Mouse (Mus musculus) kidney, embryonic 15.5 days (tissue): ENCODE measurements around the gene Cd200r1. TPM values are rescaled to one million over a fixed set of nuclear protein-coding genes. Genes with fewer than 3 reads are reported as not detected.

Experiments used
- ATAC-seq: fragments of 200-750 bp; cut with Nextera tagmentation; replicated peaks from 2 replicates; pipeline ENCODE4 v1.8.0; 2017; ENCODE audit warnings: moderate TSS enrichment; ENCODE audit not compliant: low FRiP score
- H3K27ac ChIP-seq: fragments of 300-500 bp; sonication (generic); 2 replicates; pipeline ENCODE4 v1.5.1; 2015; ENCODE audit warnings: mild to moderate bottlenecking, inconsistent platforms
- H3K27me3 ChIP-seq: fragments of 300-500 bp; sonication (generic); 2 replicates; pipeline ENCODE4 v1.6.1; 2015; ENCODE audit warnings: inconsistent platforms
- H3K36me3 ChIP-seq: fragments of 300-500 bp; sonication (generic); 2 replicates; pipeline ENCODE4 v1.6.1; 2015; ENCODE audit warnings: inconsistent platforms
- H3K4me1 ChIP-seq: fragments of 300-500 bp; sonication (generic); 2 replicates; pipeline ENCODE4 v1.6.1; 2015; ENCODE audit warnings: inconsistent platforms
- H3K4me2 ChIP-seq: fragments of 300-500 bp; sonication (generic); 2 replicates; pipeline ENCODE4 v1.6.1; 2015; ENCODE audit warnings: moderate library complexity, mild to moderate bottlenecking, inconsistent platforms
- H3K4me3 ChIP-seq: fragments of 300-500 bp; sonication (generic); replicated peaks from 2 replicates; pipeline ENCODE4 v1.5.1; 2015; ENCODE audit warnings: mild to moderate bottlenecking, inconsistent platforms
- H3K9ac ChIP-seq: fragments of 300-500 bp; sonication (generic); 2 replicates; pipeline ENCODE4 v1.6.1; 2015; ENCODE audit warnings: mild to moderate bottlenecking, inconsistent platforms
- H3K9me3 ChIP-seq: fragments of 300-500 bp; sonication (generic); replicated peaks from 2 replicates; pipeline ENCODE4 v1.6.1; 2016; ENCODE audit warnings: inconsistent platforms
- WGBS: fragments of 180-500 bp; shearing (Covaris S2); methylation state at CpG from one replicate; pipeline ENCODE4 v1.1.7; 2015; ENCODE audit warnings: mixed read lengths; 5-methylcytosine and 5-hydroxymethylcytosine counted together
- polyA plus RNA-seq: library from polyadenylated mRNA; unstranded; fragments of >200 nt; fragmentation: Nextera tagmentation; extraction: Ambion mirVana; gene quantifications from 2 replicates; pipeline ENCODE4 v1.2.1, GENCODE M21; 2015

Cd200r1 gene
- polyA plus RNA-seq, 1 experiment from 2014 or later = 0.62 TPM

DNA sequence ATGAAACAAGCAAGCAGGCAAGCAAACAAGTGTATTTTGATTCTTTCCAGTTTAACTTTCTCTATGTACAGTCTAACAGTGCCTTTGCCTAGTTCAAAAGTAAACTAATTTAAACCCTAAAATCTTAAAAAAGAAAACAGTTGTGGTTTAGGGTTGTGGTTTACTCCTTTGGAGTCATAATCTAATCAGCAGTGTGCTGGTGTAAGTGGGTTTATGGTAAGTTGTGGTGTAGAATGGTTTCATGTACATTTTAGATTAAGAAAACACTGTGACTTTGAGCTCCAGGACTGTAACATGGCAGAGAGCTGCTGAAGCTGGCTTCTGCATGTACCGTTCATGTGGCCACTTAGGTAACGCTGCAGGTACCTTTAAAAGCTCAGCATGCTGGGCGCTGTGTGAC is 38.0 kb upstream of the Cd200r1 start:
- Histone ChIP-seq H3K9me3 (no peaks in the 10 kb centered on the region), H3K4me2 (no peak overlapping the region), H3K36me3 (peaks cover 55% of the 10 kb centered on the region), H3K4me1 (peaks cover 28% of the 10 kb centered on the region), H3K9ac (no peak overlapping the region), H3K4me3 (no peak overlapping the region), H3K27ac (no peak overlapping the region), H3K27me3 (no peaks in the 10 kb centered on the region)
- WGBS = 90% methylated on average over 3 of the region's 3 CpGs
- ATAC-seq = no peak

DNA sequence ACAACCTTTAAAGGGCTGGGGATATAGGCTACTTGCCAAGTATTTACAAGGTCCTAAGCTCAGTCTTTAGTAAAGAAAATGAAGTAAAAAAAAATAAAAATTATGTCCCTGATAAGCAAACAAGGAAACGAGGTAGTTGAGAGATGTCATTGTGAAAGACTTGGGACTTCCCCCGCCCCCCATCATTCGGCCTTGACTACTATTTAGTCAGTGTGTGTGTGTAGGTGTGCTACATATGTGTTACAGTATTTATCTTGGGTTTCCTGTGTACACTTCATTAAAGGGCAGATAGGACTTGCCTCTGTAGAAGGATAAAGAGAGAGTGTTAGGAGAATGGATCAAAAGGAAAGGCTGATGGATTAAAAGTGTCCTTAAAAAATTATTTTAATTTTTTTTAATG is 31.5 kb upstream of the Cd200r1 start:
- Histone ChIP-seq H3K27me3 (no peaks in the 10 kb centered on the region), H3K27ac (no peak overlapping the region), H3K9ac (no peak overlapping the region), H3K4me1 (no peaks in the 10 kb centered on the region), H3K36me3 (peaks cover 98% of the 10 kb centered on the region), H3K4me2 (no peak overlapping the region), H3K9me3 (no peaks in the 10 kb centered on the region), H3K4me3 (no peak overlapping the region)
- ATAC-seq = no peak
- WGBS = 78% methylated on average over 3 of the region's 3 CpGs

DNA sequence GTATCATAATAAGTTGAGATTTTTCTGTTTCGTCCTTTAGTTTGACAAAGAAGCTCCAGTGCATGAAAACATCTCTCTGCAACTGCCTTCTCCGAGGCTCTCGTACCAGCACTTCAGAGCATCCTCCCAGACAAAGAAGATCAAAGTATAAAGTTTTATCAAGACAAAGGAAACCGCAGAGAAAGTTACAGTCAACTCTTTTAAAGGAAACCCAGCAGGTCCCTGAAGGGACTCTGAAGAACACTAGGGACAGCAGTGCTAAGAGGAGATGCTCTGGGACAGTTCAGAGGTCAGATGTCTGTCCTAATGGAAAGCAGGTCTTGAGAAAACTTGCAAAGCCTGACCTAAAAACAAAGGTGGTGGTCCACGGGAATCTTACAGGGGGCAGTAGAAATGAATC is 29.9 kb upstream of the Cd200r1 start:
- H3K4me1 ChIP-seq = no peaks in the 10 kb centered on the region

DNA sequence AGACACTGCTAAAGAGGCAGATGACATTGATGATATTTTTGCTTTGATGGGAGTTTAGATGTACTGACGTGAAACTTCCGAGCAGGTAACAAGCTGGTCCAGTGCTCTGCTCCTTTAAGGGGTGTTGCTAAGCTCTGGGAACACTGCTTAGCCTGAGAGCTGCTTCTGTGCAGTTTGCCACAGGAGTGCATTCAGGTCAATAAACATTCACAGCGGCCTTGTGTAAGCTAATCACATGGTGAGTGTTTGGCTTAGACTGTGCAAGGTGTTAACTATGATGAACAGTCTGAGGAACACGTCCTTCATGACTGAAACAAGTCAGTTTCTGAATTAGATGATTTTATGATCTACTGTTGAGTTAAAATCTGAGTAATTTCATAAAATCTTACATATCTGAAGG is 29.4 kb upstream of the Cd200r1 start:
- ATAC-seq = no peak
- no peak overlapping the region for H3K4me2 ChIP-seq
- 84% methylated on average over 4 of the region's 4 CpGs for WGBS
- H3K36me3 ChIP-seq = peaks cover 94% of the 10 kb centered on the region
- H3K4me1 ChIP-seq = no peaks in the 10 kb centered on the region
- no peaks in the 10 kb centered on the region for H3K9me3 ChIP-seq
- H3K27me3 ChIP-seq = no peaks in the 10 kb centered on the region
- no peak overlapping the region for H3K9ac ChIP-seq
- no peak overlapping the region for H3K4me3 ChIP-seq
- no peak overlapping the region for H3K27ac ChIP-seq

More for the DNA sequence above, 29.9 kb upstream of the Cd200r1 start:
- WGBS = 89% methylated on average over 5 of the region's 5 CpGs
- Histone ChIP-seq H3K36me3 (peaks cover 96% of the 10 kb centered on the region), H3K4me2 (no peak overlapping the region), H3K27ac (no peak overlapping the region), H3K4me3 (no peak overlapping the region), H3K9me3 (no peaks in the 10 kb centered on the region), H3K9ac (no peak overlapping the region), H3K27me3 (no peaks in the 10 kb centered on the region)
- ATAC-seq = no peak

DNA sequence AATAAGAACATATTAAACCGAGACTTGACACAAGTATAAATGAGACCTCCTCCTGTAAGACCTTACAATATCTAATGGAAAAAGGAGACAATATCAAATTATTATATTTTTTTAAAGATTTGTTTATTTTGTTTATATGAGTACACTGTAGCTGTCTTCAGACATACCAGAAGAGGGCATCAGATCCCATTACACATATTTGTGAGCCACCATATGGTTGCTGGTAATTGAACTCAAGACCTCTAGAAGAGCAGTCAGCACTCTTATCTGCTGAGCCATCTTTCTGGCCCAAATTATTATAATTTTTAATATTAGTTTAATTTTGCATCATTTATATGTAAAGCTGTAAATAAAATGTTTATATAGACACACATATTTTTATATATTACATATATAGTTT is 22.8 kb upstream of the Cd200r1 start:
- ATAC-seq = no peak

DNA sequence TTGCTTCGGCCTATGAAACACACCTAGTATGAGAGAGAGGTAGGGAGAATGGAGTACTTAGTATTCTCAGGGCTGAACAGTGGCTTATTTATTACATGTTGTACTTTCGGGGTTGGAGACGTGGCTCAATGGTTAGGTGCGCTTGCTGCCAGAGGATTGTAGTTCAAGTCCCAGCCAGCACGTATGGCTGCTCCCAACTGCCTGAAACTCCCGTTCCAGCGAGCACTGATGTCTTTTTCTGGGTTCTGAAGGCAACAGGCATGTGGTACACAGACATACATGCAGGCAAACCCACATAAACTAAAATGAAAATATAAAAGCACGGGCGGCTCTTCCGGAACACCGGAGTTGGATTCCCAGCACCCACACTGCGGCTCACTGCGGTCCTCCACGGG is 20.1 kb upstream of the Cd200r1 start:
- Histone ChIP-seq H3K27ac (peak overlapping the region; percentile 98), H3K4me3 (peak overlapping the region; percentile 77), H3K36me3 (peaks cover 17% of the 10 kb centered on the region), H3K27me3 (no peaks in the 10 kb centered on the region), H3K9ac (peak overlapping the region; percentile 80), H3K4me1 (peaks cover 13% of the 10 kb centered on the region), H3K9me3 (no peaks in the 10 kb centered on the region), H3K4me2 (peak overlapping the region; percentile 82)
- 8% methylated on average over 14 of the region's 14 CpGs for WGBS
- ATAC-seq = peak; percentile 17; the same call in 1 of the 2 replicates

More for the DNA sequence above, 22.8 kb upstream of the Cd200r1 start:
- peaks cover 41% of the 10 kb centered on the region for H3K36me3 ChIP-seq
- no peak overlapping the region for H3K9ac ChIP-seq
- no peak overlapping the region for H3K4me3 ChIP-seq
- 97% methylated on average over 1 of the region's 1 CpGs for WGBS
- no peak overlapping the region for H3K4me2 ChIP-seq
- no peaks in the 10 kb centered on the region for H3K27me3 ChIP-seq
- no peaks in the 10 kb centered on the region for H3K9me3 ChIP-seq
- H3K4me1 ChIP-seq = peaks cover 13% of the 10 kb centered on the region
- no peak overlapping the region for H3K27ac ChIP-seq

DNA sequence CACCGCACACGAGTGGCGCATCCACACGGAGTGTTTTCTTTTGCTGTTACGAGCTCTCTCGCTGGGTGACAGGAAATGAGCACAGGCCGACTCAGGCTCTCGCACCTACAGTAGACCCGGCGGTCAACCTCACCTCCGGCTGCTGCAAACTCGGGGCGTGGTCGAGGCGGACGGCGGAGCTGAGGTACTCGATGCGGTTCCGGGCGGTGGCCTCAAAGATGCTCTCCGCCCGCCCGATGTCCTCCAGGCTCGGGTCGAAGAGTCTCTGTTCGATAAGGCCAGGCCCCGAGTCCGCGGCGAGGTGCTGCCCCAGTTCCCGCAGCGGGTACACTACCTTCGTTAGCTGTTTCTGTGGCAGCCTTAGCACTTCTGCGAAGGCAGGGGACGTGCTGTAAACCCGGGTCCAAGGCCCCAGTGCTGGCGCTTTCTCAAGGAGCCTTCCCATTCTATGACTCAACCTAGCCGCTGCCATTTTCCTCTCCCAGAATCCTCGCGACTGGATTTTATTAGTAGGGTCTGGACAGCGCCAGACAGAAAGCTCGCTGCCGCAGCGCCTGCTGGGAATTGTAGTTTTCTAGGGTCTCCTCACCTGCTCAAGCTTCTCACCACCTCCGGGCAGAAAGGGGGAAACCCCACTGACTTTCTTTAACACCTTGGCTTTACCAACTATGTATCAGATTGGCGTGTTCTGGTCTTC is 19.5 kb upstream of the Cd200r1 start, which contains the start of gene Gtpbp8:
Gtpbp8 (minus strand) TSS at position 498 of the 697 bp plus-strand sequence.
- Histone ChIP-seq H3K27me3 (no peaks in the 10 kb centered on the region), H3K9ac (peak within 1 kb of the TSS; percentile 80), H3K27ac (peak within 1 kb of the TSS; percentile 98), H3K36me3 (peaks cover 12% of the 10 kb centered on the region), H3K4me3 (peak within 1 kb of the TSS; percentile 77), H3K9me3 (no peaks in the 10 kb centered on the region), H3K4me2 (peak within 1 kb of the TSS; percentile 82), H3K4me1 (peaks cover 13% of the 10 kb centered on the region)
- peak; percentile 96 for ATAC-seq
- under 1% methylated on average over 47 of the region's 47 CpGs for WGBS

DNA sequence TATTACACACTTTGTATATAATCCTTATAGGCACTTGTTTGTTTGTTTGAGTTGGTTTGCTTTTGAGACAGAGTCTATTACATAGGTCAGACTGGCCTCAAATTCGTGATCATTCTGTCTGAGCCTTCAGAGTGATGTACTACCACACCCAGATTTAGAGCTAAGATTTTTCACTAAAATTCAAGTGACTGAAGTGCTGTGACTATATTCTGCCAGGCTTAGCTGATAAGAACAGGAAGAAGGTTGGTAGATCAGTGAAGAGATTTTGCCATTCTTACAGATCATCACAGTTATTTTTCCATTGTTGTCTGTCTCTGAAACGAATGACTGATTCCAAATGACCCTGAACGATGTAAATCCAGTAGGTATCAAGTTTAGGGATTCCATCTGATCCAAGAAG is 17.5 kb upstream of the Cd200r1 start:
- Histone ChIP-seq H3K9ac (no peak overlapping the region), H3K4me2 (no peak overlapping the region), H3K27ac (no peak overlapping the region), H3K9me3 (no peaks in the 10 kb centered on the region), H3K27me3 (no peaks in the 10 kb centered on the region), H3K4me1 (peaks cover 13% of the 10 kb centered on the region), H3K36me3 (no peaks in the 10 kb centered on the region), H3K4me3 (no peak overlapping the region)
- ATAC-seq = no peak
- 47% methylated on average over 3 of the region's 3 CpGs for WGBS

DNA sequence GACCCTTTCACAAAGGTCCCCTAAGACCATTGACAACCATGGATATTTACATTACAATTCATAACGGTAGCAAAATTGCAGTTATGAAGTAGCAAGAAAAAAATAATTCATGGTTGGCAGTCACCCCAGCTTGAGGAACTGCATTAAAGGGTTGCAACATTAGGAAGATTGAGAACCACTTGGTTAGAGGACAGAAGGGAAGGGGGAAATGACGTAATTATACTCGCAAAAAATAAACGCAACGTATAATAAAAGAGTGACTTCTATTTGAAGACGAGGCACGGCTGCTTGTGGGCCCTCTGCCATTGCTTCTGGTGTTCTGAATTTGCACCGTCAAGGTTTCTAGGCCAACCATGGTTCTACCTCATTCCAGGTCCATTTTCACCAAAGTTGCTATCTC is 7.8 kb upstream of the Cd200r1 start:
- H3K9ac ChIP-seq = no peak overlapping the region
- H3K36me3 ChIP-seq = no peaks in the 10 kb centered on the region
- ATAC-seq = no peak
- WGBS = 76% methylated on average over 8 of the region's 8 CpGs
- no peaks in the 10 kb centered on the region for H3K9me3 ChIP-seq
- H3K4me2 ChIP-seq = no peak overlapping the region
- no peak overlapping the region for H3K27ac ChIP-seq
- H3K4me1 ChIP-seq = no peaks in the 10 kb centered on the region
- H3K4me3 ChIP-seq = no peak overlapping the region
- no peaks in the 10 kb centered on the region for H3K27me3 ChIP-seq

DNA sequence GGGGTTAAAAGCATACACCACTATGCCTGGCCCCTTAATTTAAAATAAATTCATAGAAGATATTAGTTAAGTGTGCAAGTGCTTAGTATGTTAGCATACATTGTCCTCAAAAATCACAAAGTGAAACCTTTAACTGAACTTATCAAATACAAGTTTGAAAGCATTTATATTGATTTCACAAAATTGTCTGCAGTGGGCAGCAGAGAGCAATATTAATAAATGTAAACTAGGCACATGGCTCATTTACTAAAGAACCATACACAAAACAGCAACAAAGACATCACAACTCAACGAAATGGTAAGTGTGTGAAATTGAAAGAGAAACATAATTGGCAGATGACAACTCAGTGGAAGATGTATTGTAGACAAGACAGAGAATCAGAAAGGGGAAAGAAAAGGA is 3.7 kb upstream of the Cd200r1 start:
- H3K9me3 ChIP-seq = no peaks in the 10 kb centered on the region
- no peak overlapping the region for H3K4me3 ChIP-seq
- no peak overlapping the region for H3K27ac ChIP-seq
- H3K9ac ChIP-seq = no peak overlapping the region
- H3K4me2 ChIP-seq = no peak overlapping the region
- no peaks in the 10 kb centered on the region for H3K27me3 ChIP-seq
- no peaks in the 10 kb centered on the region for H3K36me3 ChIP-seq
- no peaks in the 10 kb centered on the region for H3K4me1 ChIP-seq
- ATAC-seq = no peak
- 80% methylated on average over 1 of the region's 1 CpGs for WGBS

DNA sequence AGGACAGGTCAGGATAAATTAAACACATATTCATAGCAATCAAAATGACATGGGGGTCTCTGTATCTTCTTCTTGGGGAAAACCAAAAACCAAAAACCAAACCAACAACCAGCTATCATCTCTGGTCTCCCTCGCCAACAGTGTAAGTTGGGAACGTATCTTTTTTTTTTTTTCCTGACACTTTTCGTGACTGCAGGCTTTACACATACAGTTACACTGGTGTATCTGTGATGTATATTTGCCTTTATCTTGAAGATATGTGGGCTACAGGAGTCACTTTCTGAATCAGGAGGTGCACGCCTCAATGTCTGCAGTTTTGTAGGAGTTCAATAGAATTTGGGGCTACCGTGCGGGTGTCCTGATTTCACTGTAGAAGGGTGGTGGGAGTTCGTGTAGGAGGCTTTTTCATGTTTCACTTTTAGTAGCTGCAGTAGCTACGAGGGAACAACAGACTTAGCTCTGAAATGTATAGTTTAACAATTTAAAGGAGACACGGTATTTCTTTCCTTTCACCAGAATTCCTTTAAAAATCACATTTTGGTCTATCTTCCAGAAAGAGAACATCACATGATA is 870 bp downstream of the Cd200r1 start:
- Histone ChIP-seq H3K27ac (no peak overlapping the region), H3K4me3 (no peak overlapping the region), H3K9me3 (no peaks in the 10 kb centered on the region), H3K9ac (no peak overlapping the region), H3K27me3 (no peaks in the 10 kb centered on the region), H3K4me1 (no peaks in the 10 kb centered on the region), H3K36me3 (no peaks in the 10 kb centered on the region), H3K4me2 (no peak overlapping the region)
- no peak for ATAC-seq
- 83% methylated on average over 9 of the region's 9 CpGs for WGBS

DNA sequence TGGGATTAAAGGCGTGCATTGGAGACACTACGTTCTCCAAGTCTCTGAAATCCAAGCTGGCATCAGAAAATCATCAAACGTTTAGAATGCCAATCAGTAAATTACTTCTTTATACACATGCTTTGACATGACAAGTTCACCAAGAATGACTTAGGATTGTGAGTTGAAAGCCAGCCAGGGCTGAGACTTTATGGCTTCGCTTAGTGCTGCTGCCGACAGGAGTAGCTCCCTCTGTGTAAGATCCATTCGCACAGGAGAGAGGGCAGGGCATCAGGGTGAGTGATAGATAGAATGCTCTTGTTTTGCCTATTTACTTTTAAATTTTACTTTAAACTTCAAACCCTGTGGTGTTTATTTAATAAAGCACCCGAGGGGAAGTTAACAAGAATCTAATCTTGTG is 2.0 kb downstream of the Cd200r1 start:
- Histone ChIP-seq H3K9ac (no peak overlapping the region), H3K4me2 (no peak overlapping the region), H3K4me1 (no peaks in the 10 kb centered on the region), H3K27ac (no peak overlapping the region), H3K9me3 (no peaks in the 10 kb centered on the region), H3K36me3 (no peaks in the 10 kb centered on the region), H3K27me3 (no peaks in the 10 kb centered on the region), H3K4me3 (no peak overlapping the region)
- 86% methylated on average over 7 of the region's 7 CpGs for WGBS
- ATAC-seq = no peak

DNA sequence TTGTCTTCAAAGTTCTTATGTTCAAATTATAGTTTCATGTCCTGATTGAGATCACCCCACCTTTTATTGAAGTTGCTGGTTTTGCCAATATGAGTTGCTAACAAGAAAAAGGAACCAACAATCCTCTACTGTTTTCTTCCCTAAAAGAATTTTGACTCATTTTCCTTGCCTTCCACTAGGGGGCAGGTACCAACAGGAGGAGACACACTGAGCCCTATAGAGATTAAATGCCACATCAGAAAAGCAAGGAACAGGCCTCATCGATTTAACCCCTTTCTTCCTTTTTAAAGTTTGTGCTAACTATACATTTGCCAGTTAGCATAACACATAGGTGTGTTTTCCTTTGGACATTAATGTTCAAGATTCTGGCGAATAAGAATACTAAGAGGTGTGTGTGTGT is 2.4 kb downstream of the Cd200r1 start:
- H3K36me3 ChIP-seq = no peaks in the 10 kb centered on the region
- no peak for ATAC-seq
- no peak overlapping the region for H3K4me2 ChIP-seq
- H3K4me3 ChIP-seq = no peak overlapping the region
- no peaks in the 10 kb centered on the region for H3K27me3 ChIP-seq
- H3K4me1 ChIP-seq = no peaks in the 10 kb centered on the region
- H3K27ac ChIP-seq = no peak overlapping the region
- 54% methylated on average over 2 of the region's 2 CpGs for WGBS
- no peak overlapping the region for H3K9ac ChIP-seq
- H3K9me3 ChIP-seq = no peaks in the 10 kb centered on the region
